Mouse (Mus musculus): ENCODE data around the gene Eml6.

- TF ChIP-seq CTCF (IDR thresholded peaks at IDR 0.05; ENCODE audit: low read depth, low read length) (no peak), POLR2A (IDR thresholded peaks at IDR 0.05; ENCODE audit: extremely low read depth, insufficient read depth, low read length) (no peak)
Observed at GRCm38 (mm10) chr11:29787473-29787872, 238.4 kb downstream of the Eml6 start.
